Mouse (Mus musculus) E14TG2a.4 (cell line): ENCODE measurements around the gene Wnt10a.

Source experiments
- H3K27me3 ChIP-seq: 2 replicates; pipeline ENCODE4 v1.6.1; 2014; ENCODE audit warnings: low read length, control low read depth; ENCODE audit not compliant: insufficient read depth
- H3K36me3 ChIP-seq: 2 replicates; pipeline ENCODE4 v1.6.1; 2014; ENCODE audit warnings: low read length, control low read depth; ENCODE audit not compliant: insufficient read depth
- H3K4me1 ChIP-seq: replicated peaks from 2 replicates; pipeline ENCODE4 v1.6.1; 2014; ENCODE audit warnings: low read depth, low read length, control low read depth
- H3K4me3 ChIP-seq: replicated peaks from 2 replicates; pipeline ENCODE4 v1.5.1; 2014; ENCODE audit warnings: mild to moderate bottlenecking, low read length
- H3K9me3 ChIP-seq: 2 replicates; pipeline ENCODE4 v1.6.1; 2014; ENCODE audit warnings: low read length, control low read depth
- CTCF ChIP-seq: conservative IDR thresholded peaks from 2 replicates; pipeline ENCODE4 v1.5.1; 2014; ENCODE audit warnings: low read length
- NANOG ChIP-seq: IDR thresholded peaks from 2 replicates; pipeline ENCODE4 v1.6.1; 2014; ENCODE audit warnings: borderline replicate concordance, low read length, mixed read lengths
- POU5F1 ChIP-seq: IDR thresholded peaks from 2 replicates; pipeline ENCODE4 v1.6.1; 2014; ENCODE audit warnings: low read length, borderline replicate concordance

Gene Wnt10a

DNA sequence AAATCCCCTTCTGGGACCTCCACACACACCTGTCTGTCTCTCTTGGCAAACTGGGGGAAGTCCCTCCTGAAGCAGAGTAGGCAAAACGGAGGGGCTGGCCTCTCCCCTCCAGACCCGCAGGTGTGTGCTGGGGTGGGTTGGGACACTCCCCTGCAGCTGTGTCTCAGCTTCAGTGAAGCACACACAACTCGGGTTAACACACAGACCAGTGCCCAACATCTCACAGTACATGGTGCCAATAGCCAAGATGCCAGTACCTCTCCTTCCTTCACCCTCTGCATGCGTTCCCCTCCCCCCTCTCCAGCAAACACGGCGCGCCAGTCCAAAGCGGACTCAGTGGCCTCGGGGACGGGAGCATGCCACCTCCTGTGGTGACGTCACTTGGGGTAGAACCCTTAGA is at the start of gene Wnt10a:
Gene Wnt10a, plus strand, starts transcription at position 268 of the 400 bp plus-strand sequence.
- H3K4me3 ChIP-seq = peak within 1 kb of the TSS; percentile 69
- no peaks in the 10 kb centered on the region for H3K36me3 ChIP-seq
- no peak for TF ChIP-seq CTCF
- TF ChIP-seq NANOG = no peak
- no peak for TF ChIP-seq POU5F1
- peaks cover 62% of the 10 kb centered on the region for H3K4me1 ChIP-seq
- peaks cover 98% of the 10 kb centered on the region for H3K27me3 ChIP-seq
- no peaks in the 10 kb centered on the region for H3K9me3 ChIP-seq

GRCm38 (mm10) chr1:74747335-74747734 is 44.0 kb upstream of the Wnt10a start:
- Histone ChIP-seq H3K36me3 (no peaks in the 10 kb centered on the region), H3K27me3 (peaks cover 57% of the 10 kb centered on the region), H3K4me3 (no peak overlapping the region), H3K4me1 (peaks cover 23% of the 10 kb centered on the region), H3K9me3 (no peaks in the 10 kb centered on the region)
- TF ChIP-seq CTCF = no peak
- no peak for TF ChIP-seq NANOG
- no peak for TF ChIP-seq POU5F1

- Histone ChIP-seq H3K36me3 (no peaks in the 10 kb centered on the region), H3K4me1 (peaks cover 28% of the 10 kb centered on the region), H3K4me3 (peak within 1 kb of the TSS; percentile 74), H3K27me3 (peaks cover 60% of the 10 kb centered on the region), H3K9me3 (no peaks in the 10 kb centered on the region)
- TF ChIP-seq NANOG (no peak), POU5F1 (no peak), CTCF (peak; percentile 70)
Observed at GRCm38 (mm10) chr1:74748643-74749271, 42.6 kb upstream of the Wnt10a start, which contains the start of gene Prkag3. TSS of gene Prkag3 (minus strand) at chr1:74749221.

GRCm38 (mm10) chr1:74749301-74749700 is 42.0 kb upstream of the Wnt10a start:
- no peak for TF ChIP-seq POU5F1
- no peak for TF ChIP-seq NANOG
- TF ChIP-seq CTCF = no peak

DNA sequence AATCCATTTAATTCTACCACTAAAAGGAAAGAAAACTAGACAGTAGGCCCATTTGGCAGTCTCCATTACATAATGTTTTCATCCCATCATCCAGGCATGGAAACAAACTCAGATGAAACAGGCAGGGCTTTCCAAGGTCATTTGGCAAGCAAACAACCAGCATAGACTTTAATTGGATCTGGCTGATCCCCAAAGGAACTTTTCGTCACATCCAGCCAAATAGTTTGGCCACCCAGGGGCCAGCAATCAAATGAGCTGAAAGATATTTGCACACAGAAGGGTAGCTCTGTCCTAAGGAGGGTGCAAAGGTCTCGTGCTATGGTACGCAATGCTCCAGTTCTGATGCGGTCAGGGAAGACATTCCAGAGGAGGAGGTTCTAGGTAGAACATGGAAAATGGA is 40.6 kb upstream of the Wnt10a start:
- Histone ChIP-seq H3K27me3 (peaks cover 55% of the 10 kb centered on the region), H3K36me3 (no peaks in the 10 kb centered on the region), H3K9me3 (no peaks in the 10 kb centered on the region), H3K4me1 (peaks cover 39% of the 10 kb centered on the region), H3K4me3 (no peak overlapping the region)
- no peak for TF ChIP-seq POU5F1
- TF ChIP-seq CTCF = no peak
- TF ChIP-seq NANOG = no peak

More at GRCm38 (mm10) chr1:74749301-74749700, 42.0 kb upstream of the Wnt10a start:
- Histone ChIP-seq H3K9me3 (no peaks in the 10 kb centered on the region), H3K36me3 (no peaks in the 10 kb centered on the region), H3K27me3 (peaks cover 60% of the 10 kb centered on the region), H3K4me3 (no peak overlapping the region), H3K4me1 (peaks cover 33% of the 10 kb centered on the region)

- H3K4me1 ChIP-seq = peaks cover 37% of the 10 kb centered on the region
- TF ChIP-seq POU5F1 (no peak), NANOG (no peak), CTCF (no peak)
- no peaks in the 10 kb centered on the region for H3K36me3 ChIP-seq
Observed at GRCm38 (mm10) chr1:74752150-74752549, 39.2 kb upstream of the Wnt10a start.

GRCm38 (mm10) chr1:74752833-74753232 is 38.5 kb upstream of the Wnt10a start:
- Histone ChIP-seq H3K4me1 (peaks cover 30% of the 10 kb centered on the region), H3K9me3 (no peaks in the 10 kb centered on the region), H3K4me3 (no peak overlapping the region), H3K36me3 (no peaks in the 10 kb centered on the region), H3K27me3 (peaks cover 36% of the 10 kb centered on the region)
- TF ChIP-seq POU5F1 = no peak
- TF ChIP-seq NANOG = no peak
- TF ChIP-seq CTCF = no peak

More at GRCm38 (mm10) chr1:74752150-74752549, 39.2 kb upstream of the Wnt10a start:
- H3K9me3 ChIP-seq = no peaks in the 10 kb centered on the region
- H3K4me3 ChIP-seq = no peak overlapping the region
- H3K27me3 ChIP-seq = peaks cover 43% of the 10 kb centered on the region

DNA sequence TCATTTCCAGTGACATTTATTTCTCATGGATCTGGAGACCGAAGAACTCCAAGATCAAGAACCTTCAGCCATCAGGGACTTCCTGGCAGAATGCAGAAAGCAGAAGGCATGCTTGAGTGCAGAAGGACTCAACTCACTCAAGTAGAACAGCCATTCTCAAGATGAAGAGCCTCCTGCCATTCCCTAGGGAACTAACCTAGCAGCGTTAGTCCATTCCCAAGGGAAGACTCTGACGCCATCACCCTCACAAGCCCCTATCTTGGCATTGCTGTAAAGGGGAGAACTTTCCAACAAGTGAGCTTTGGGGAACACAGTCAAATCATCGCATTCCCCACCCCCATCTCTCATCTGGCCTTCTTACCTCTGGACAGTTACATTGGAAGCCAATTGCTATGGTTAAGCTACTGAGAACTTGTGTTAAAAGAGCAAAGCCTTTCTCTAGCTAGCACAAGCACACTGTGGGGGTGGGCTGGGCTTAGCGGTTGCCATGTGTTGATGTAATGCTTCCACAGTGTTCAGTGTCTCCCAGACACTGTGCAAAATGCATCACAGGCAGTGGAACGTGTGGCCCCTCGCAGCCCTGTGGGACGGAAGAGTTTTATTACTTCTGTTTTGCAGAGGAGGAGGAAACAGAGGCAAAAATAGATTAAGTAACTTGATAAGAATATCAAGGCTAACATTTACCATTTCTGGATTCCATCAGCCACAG is 37.9 kb upstream of the Wnt10a start:
- H3K27me3 ChIP-seq = peaks cover 30% of the 10 kb centered on the region
- no peaks in the 10 kb centered on the region for H3K36me3 ChIP-seq
- H3K4me3 ChIP-seq = no peak overlapping the region
- peaks cover 24% of the 10 kb centered on the region for H3K4me1 ChIP-seq
- H3K9me3 ChIP-seq = no peaks in the 10 kb centered on the region
- TF ChIP-seq POU5F1 = no peak
- no peak for TF ChIP-seq CTCF
- no peak for TF ChIP-seq NANOG

GRCm38 (mm10) chr1:74754175-74754785 is 37.0 kb upstream of the Wnt10a start:
- Histone ChIP-seq H3K4me3 (no peak overlapping the region), H3K4me1 (peaks cover 17% of the 10 kb centered on the region), H3K9me3 (no peaks in the 10 kb centered on the region), H3K27me3 (peaks cover 25% of the 10 kb centered on the region), H3K36me3 (no peaks in the 10 kb centered on the region)
- TF ChIP-seq POU5F1 (no peak), NANOG (no peak), CTCF (no peak)
